Mouse (Mus musculus) hematopoietic multipotent progenitor cell, adult 10-12 weeks (in vitro differentiated cells): Measurements from ENCODE around the gene Tdrd6. TPM values are rescaled to one million over a fixed set of nuclear protein-coding genes. Genes with fewer than 3 reads are reported as not detected.

Experiments
- polyA plus RNA-seq: library from polyadenylated mRNA; stranded (reverse); fragments of >175 nt; gene quantifications from 2 replicates; pipeline ENCODE4 v1.2.3, GENCODE M21; 2012; ENCODE audit warnings: low replicate concordance

The Tdrd6 gene
- polyA plus RNA-seq: not detected in 2 replicates

DNA sequence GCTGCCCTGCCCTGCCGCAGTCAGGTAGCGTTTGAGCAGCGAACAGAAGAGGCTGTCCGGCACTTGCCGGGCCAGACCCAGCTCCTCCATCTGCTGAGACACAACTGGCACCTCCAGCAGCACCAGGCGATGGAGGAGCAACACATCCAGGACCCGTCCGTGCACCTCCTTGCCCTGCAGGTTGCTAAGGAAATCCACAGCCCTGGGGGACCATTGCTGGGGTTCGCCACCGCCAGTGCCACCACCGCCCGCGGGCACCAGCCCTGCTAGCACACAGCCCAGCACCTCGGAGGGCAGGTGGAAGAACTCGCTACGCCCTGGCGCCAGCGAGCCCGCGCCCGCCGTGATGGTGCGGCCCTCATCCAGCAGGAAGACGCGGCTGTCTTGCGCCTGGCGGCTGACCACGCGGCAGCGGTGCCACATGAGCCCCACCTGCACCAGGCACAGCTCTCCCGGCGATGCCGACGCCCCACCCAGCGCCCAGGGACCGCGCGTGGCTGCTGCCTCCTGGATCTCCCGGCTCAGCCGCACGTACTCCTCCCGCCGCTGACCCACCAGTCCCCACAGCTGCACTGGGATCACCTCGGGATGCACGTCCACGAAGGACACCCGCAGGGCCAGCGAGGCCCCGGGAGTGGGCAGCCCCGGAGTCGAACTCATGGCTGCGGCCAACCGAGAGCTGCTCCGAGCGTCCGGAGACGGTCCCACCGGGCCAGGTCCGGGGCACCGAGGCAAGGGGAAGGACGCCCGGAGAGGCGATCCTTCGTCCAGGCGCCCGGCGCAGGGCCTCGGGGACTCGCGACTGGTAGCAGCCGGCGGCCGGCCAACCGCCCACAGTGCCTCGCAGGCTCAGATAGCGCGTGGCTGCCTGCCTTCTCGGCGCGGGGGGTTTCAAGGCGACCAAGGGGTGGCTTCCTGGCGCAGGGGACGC lies at the start of gene Tdrd6:
Gene Tdrd6 (minus strand): TSS at position 804 of the 931 bp plus-strand sequence.

GRCm38 (mm10) chr17:43667290-43667843 lies 37.3 kb upstream of the Tdrd6 start, which contains the start of gene Cyp39a1:
Gene Cyp39a1, plus strand, starts transcription at chr17:43667425.

GRCm38 (mm10) chr17:43666576-43667289 lies 36.6 kb upstream of the Tdrd6 start, which contains the start of gene Slc25a27:
Gene Slc25a27, minus strand, starts transcription at chr17:43667214.

DNA sequence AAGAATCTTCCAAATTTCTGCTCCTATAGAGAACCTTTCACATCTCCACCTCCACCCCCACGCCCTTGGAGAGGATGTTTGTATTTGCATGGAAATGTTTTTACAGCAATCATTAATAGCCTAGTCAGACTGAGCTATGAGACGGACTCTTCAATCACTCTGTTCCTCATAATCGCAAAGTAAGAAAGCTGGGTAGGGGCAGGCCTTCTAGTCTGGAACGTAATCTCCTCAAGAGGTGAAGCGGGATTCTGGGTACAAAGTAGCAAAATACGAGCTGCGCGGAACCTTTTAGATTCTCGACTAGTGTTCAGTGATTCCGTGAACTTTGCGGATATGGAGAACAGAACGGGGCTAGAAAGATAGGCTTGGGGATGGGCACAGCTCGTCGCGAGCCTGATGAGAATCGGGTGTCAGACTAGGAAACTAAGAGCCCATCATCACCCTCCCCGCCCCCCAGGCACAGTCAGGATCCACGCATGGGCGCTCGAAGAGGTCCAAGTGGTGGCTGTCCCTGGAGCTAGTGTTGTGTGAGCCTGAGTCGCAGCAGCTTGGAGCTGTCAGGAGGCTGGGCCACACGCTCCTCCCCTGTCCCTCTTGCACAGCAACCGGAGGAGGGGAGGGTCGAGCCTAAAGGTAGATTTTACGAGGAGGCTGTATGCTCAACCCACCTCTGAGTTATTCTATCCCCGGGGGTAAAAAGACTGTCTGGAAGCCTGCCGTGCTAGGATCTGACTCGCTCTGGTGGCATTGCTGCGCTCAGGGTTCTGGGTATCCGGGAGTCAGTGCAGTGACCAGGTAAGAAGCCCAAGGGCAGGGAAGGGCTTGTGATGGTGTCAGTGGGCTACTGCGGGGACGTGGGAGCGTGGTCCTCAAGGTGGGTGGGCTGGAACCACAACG lies 61.9 kb downstream of the Tdrd6 start, which contains the start of gene Pla2g7:
Gene Pla2g7 (plus strand): TSS at position 107 of the 897 bp plus-strand sequence.

Other genes with a start within 250 kb of the Tdrd6 start
- not detected in 2 replicates for gene Mep1a, start 127.5 kb downstream of the Tdrd6 start, polyA plus RNA-seq
- gene Ankrd66, start 86.7 kb downstream of the Tdrd6 start, polyA plus RNA-seq: not detected in 2 replicates
- 9.3 and 17.0 TPM in 2 replicates for gene Pla2g7, start 62.2 kb downstream of the Tdrd6 start, polyA plus RNA-seq
- 1.1 and 1.5 TPM in 2 replicates for gene Slc25a27, start 36.9 kb upstream of the Tdrd6 start, polyA plus RNA-seq
- gene Cyp39a1, start 37.1 kb upstream of the Tdrd6 start, polyA plus RNA-seq: 0.13 and 1.1 TPM in 2 replicates
- 0.17 and 1.8 TPM in 2 replicates for gene Rcan2, start 171.1 kb upstream of the Tdrd6 start, polyA plus RNA-seq